Mouse (Mus musculus): ENCODE data around the gene Rtf1. TPM values are rescaled to one million over a fixed set of nuclear protein-coding genes. Genes with fewer than 3 reads are reported as not detected.
A peak's percentile ranks its signal among the peaks of the same experiment; 100 is the strongest.
"Not testable (repeated sequence)": the region's sequence is repeated elsewhere in the genome, so short reads cannot be mapped to it uniquely, and the experiment has no call there.

The Rtf1 gene
- 21.0 and 23.9 TPM in 2 replicates for polyA plus RNA-seq (2015; fragmentation: Nextera tagmentation; extraction: Ambion mirVana)

DNA sequence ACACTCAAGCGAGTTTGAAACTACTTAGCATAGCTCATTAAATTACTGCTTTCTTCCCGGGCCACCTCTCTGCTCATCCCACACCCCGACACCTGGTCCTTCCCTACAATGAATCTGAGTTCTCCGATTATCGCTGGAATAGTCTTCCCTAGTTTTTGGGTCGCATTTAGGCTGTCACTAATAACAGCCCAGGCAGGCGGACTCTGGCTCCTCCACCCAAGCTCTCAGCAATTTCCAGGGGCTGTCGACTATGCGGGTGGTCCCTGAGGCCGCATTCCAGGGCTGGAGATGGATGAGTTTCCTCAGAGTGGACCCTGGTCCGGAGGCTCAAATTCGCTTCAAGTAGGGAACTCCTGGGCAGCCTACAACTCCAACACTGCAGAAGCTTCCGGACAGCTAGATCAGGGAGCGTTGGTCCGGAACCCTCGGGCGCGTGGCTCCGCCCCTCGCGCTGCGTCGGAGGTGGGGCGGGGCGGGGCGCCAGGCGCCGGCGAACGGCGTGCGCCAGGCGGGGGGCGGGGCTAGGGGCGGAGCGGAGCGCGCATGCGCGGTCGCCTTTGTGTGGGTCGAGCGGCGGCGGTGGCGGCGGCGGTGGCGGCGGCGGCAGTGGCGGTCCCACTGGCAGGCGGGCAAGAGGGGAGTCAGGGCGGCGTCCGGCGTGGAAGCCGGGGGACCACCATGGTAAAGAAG lies at the start of gene Rtf1:
Rtf1 (plus strand) TSS at position 544 of the 690 bp plus-strand sequence.
- H3K9ac ChIP-seq (ENCODE audit: low read length), result peak within 1 kb of the TSS; percentile 99
- H3K27me3 ChIP-seq (ENCODE audit: control insufficient read depth, insufficient read depth, low read length), result no peaks in the 10 kb centered on the region
- WGBS, result under 1% methylated on average over 58 of the region's 58 CpGs
- H3K9me3 ChIP-seq (replicated peaks; ENCODE audit: control insufficient read depth, low read length), result no peaks in the 10 kb centered on the region
- H3K4me1 ChIP-seq (ENCODE audit: control insufficient read depth, insufficient read depth, low read length), result peaks cover 9% of the 10 kb centered on the region
- peak within 1 kb of the TSS; percentile 81 for H3K4me2 ChIP-seq (ENCODE audit: low read depth, low read length)
- peak within 1 kb of the TSS; percentile 97 for H3K4me3 ChIP-seq (ENCODE audit: low read length)
- no peaks in the 10 kb centered on the region for H3K36me3 ChIP-seq (ENCODE audit: control insufficient read depth, insufficient read depth)
- ATAC-seq (replicated peaks; ENCODE audit: extremely low read depth, insufficient read depth, low FRiP score), result peak; percentile 97
- H3K27ac ChIP-seq (ENCODE audit: low read length), result peak within 1 kb of the TSS; percentile 93

DNA sequence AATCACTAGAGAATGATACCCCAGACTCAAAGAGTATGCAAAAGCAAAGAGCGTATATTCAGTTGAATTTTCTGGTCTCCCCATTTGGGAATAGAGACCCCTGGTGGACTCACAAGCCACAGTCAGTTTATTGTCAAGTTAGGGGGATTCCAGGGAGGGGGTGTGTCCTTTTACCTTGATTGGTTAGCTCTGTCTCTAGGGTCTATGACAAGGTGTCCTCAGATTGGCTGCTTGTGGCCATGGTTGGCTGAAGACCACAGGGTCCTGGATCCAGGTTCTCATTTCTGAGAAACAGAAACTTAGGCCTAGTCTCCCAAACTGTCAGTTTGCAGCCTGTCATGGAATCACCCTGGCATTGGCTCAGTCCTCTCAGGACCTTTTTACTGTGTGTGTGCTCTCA lies 38.1 kb upstream of the Rtf1 start:
- Histone ChIP-seq H3K9me3 (replicated peaks; ENCODE audit: control insufficient read depth, low read length) (no peaks in the 10 kb centered on the region), H3K4me1 (ENCODE audit: control insufficient read depth, insufficient read depth, low read length) (no peaks in the 10 kb centered on the region), H3K27me3 (ENCODE audit: control insufficient read depth, insufficient read depth, low read length) (no peaks in the 10 kb centered on the region), H3K4me2 (ENCODE audit: low read depth, low read length) (no peak overlapping the region), H3K9ac (ENCODE audit: low read length) (no peak overlapping the region), H3K4me3 (ENCODE audit: low read length) (no peak overlapping the region), H3K36me3 (ENCODE audit: control insufficient read depth, insufficient read depth) (peaks cover 55% of the 10 kb centered on the region), H3K27ac (ENCODE audit: low read length) (no peak overlapping the region)
- WGBS, result 86% methylated on average over 1 of the region's 1 CpGs
- ATAC-seq (replicated peaks; ENCODE audit: extremely low read depth, insufficient read depth, low FRiP score), result no peak

DNA sequence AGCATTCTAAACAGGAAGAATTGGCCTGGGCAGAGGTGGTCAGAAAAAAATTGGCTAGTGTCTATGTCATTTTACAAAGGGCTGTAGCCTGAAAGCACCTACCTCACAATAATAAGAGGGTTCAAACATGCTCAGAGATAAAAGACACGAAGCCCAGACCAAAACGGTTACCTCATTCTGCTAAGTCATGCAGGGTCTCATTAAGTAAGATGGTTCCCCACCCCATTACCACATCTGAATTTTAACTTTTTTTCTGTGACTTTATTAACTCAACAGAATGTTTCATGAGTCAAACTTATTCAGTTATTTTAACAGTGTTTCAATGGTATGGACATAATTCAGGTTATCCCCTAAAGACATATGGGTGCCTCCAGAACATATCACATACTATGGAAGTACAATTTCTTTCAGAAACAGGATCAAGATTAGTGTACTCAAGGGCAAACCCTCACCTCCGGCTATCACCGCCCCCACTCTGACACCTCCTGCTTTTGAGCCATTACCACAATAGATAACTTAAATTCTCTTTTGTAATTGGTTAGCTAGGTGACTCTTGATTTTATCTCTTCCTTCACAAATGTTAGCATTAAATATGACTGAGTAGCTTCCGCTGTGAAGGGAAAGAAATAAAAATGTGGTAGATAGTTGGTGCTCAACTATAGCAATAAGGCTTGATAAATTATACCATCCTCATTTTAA lies 33.5 kb upstream of the Rtf1 start:
- H3K9me3 ChIP-seq (replicated peaks; ENCODE audit: control insufficient read depth, low read length), result no peaks in the 10 kb centered on the region
- no peaks in the 10 kb centered on the region for H3K27me3 ChIP-seq (ENCODE audit: control insufficient read depth, insufficient read depth, low read length)
- H3K4me1 ChIP-seq (ENCODE audit: control insufficient read depth, insufficient read depth, low read length), result no peaks in the 10 kb centered on the region
- no peak overlapping the region for H3K4me2 ChIP-seq (ENCODE audit: low read depth, low read length)
- H3K36me3 ChIP-seq (ENCODE audit: control insufficient read depth, insufficient read depth), result peaks cover 42% of the 10 kb centered on the region
- no peak overlapping the region for H3K4me3 ChIP-seq (ENCODE audit: low read length)
- 94% methylated on average over 5 of the region's 5 CpGs for WGBS
- no peak overlapping the region for H3K9ac ChIP-seq (ENCODE audit: low read length)
- no peak for ATAC-seq (replicated peaks; ENCODE audit: extremely low read depth, insufficient read depth, low FRiP score)
- H3K27ac ChIP-seq (ENCODE audit: low read length), result no peak overlapping the region

DNA sequence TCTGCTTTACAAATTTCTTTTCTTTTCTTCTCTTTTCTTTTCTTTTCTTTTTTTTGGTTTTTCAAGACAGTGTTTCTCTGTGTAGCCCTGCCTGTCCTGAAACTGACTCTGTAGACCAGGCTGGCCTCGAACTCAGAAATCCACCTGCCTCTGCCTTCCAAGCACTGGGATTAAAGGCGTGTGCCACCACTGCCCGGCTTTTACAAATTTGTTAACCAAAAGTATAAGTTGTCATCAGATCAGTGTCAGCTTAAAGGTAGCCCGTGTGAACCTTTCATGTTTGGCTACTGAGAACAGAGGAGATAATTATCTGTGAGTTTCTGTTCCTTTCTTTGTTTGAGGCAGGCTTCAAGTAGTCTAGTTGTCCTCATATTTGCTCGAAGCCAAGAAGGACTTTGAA lies 30.6 kb upstream of the Rtf1 start:
- Histone ChIP-seq H3K4me3 (ENCODE audit: low read length) (no peak overlapping the region), H3K27me3 (ENCODE audit: control insufficient read depth, insufficient read depth, low read length) (no peaks in the 10 kb centered on the region), H3K4me2 (ENCODE audit: low read depth, low read length) (no peak overlapping the region), H3K36me3 (ENCODE audit: control insufficient read depth, insufficient read depth) (peaks cover 51% of the 10 kb centered on the region), H3K9me3 (replicated peaks; ENCODE audit: control insufficient read depth, low read length) (no peaks in the 10 kb centered on the region), H3K27ac (ENCODE audit: low read length) (no peak overlapping the region), H3K4me1 (ENCODE audit: control insufficient read depth, insufficient read depth, low read length) (no peaks in the 10 kb centered on the region), H3K9ac (ENCODE audit: low read length) (no peak overlapping the region)
- 89% methylated on average over 5 of the region's 5 CpGs for WGBS
- ATAC-seq (replicated peaks; ENCODE audit: extremely low read depth, insufficient read depth, low FRiP score), result no peak

DNA sequence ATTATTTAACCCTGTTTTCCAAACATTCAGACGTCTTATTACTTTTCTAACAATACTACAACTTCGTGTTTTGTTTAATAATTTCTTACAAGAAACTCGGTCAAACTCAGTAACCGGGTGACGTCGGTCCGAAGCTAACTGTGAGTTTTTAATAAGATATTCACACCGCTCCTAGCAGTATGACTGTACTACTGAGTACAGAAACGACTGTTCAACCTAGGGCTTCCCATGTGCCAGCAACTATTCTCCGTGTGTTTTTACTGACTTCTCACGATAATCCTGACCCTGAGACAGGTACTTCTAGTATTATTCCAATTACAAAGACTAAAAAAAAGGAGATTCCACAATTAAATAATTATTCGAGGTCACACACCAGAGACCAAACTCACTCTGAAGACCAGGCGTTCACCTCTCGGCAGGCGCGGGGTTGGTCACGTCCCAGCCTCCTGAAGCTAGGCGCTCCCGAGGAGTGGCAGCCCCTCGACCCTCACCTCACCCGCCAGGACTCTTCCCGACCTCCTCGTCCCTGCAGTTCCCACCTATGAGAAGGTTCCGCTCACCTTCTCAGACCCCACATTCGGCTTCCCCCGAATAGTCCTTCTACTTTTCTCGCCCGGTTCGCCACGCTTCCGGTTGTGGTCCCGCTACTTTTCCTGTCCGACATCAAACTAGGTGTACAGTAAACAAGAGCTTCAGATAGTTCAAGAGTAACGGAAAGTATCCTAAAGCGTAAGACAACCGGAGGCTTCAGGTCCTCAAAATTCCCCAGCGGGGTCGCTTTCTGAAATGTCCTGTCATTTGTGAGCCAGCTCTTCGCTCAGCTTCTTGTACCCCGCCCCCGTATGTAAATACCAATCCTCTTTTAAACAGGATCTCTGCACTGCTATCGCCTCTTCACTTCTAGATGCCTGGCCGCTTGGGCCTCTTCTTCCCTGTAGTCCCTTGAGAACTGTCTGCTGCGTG lies 12.4 kb upstream of the Rtf1 start, which contains the start of gene Ndufaf1:
Ndufaf1 (minus strand) TSS at position 608 of the 963 bp plus-strand sequence.
- Histone ChIP-seq H3K27ac (ENCODE audit: low read length) (peak within 1 kb of the TSS; percentile 70), H3K9me3 (replicated peaks; ENCODE audit: control insufficient read depth, low read length) (no peaks in the 10 kb centered on the region), H3K4me3 (ENCODE audit: low read length) (peak within 1 kb of the TSS; percentile 92), H3K36me3 (ENCODE audit: control insufficient read depth, insufficient read depth) (peaks cover 16% of the 10 kb centered on the region), H3K4me2 (ENCODE audit: low read depth, low read length) (peak within 1 kb of the TSS; percentile 87), H3K4me1 (ENCODE audit: control insufficient read depth, insufficient read depth, low read length) (peaks cover 8% of the 10 kb centered on the region), H3K27me3 (ENCODE audit: control insufficient read depth, insufficient read depth, low read length) (no peaks in the 10 kb centered on the region), H3K9ac (ENCODE audit: low read length) (peak within 1 kb of the TSS; percentile 95)
- WGBS, result under 1% methylated on average over 44 of the region's 44 CpGs
- ATAC-seq (replicated peaks; ENCODE audit: extremely low read depth, insufficient read depth, low FRiP score), result peak; percentile 76

DNA sequence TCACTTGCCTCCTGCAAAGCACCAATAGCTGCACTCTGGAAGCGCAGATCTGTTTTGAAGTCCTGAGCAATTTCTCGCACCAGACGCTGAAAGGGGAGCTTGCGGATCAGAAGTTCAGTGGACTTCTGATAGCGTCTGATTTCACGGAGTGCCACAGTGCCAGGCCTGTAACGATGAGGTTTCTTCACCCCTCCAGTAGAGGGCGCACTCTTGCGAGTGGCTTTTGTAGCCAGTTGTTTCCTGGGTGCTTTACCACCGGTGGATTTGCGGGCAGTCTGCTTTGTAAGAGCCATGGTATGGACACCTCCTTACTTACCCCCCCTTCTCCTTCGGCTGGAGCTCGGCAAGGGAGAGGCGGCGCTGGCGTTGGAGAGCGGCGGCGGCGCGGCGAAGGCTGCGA lies 9.1 kb upstream of the Rtf1 start:
- not testable (repeated sequence) for H3K4me1 ChIP-seq (ENCODE audit: control insufficient read depth, insufficient read depth, low read length); H3K4me3 ChIP-seq (ENCODE audit: low read length); ATAC-seq (replicated peaks; ENCODE audit: extremely low read depth, insufficient read depth, low FRiP score); H3K4me2 ChIP-seq (ENCODE audit: low read depth, low read length); H3K9ac ChIP-seq (ENCODE audit: low read length); H3K9me3 ChIP-seq (replicated peaks; ENCODE audit: control insufficient read depth, low read length); H3K36me3 ChIP-seq (ENCODE audit: control insufficient read depth, insufficient read depth); H3K27me3 ChIP-seq (ENCODE audit: control insufficient read depth, insufficient read depth, low read length); H3K27ac ChIP-seq (ENCODE audit: low read length)
- WGBS, result 71% methylated on average over 21 of the region's 23 CpGs

DNA sequence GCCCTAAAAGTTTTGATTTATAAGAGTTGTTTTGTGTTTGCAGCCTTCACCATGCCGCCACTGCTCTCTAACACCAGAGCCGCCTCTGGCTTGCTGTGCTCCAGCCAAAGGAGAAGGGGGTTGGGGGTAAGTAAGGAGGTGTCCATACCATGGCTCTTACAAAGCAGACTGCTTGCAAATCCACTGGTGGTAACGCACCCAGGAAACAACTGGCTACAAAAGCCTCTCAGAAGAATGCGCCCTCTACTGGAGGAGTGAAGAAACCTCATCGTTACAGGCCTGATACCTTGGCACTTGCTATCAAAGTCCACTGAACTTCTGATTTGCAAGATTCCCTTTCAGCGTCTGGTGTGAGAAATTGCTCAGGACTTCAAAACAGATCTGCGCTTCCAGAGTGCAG lies 5.9 kb upstream of the Rtf1 start:
- Histone ChIP-seq H3K4me2 (ENCODE audit: low read depth, low read length) (no peak overlapping the region), H3K27me3 (ENCODE audit: control insufficient read depth, insufficient read depth, low read length) (no peaks in the 10 kb centered on the region), H3K4me3 (ENCODE audit: low read length) (no peak overlapping the region), H3K4me1 (ENCODE audit: control insufficient read depth, insufficient read depth, low read length) (no peaks in the 10 kb centered on the region), H3K9ac (ENCODE audit: low read length) (no peak overlapping the region), H3K27ac (ENCODE audit: low read length) (no peak overlapping the region), H3K36me3 (ENCODE audit: control insufficient read depth, insufficient read depth) (no peaks in the 10 kb centered on the region), H3K9me3 (replicated peaks; ENCODE audit: control insufficient read depth, low read length) (no peaks in the 10 kb centered on the region)
- no peak for ATAC-seq (replicated peaks; ENCODE audit: extremely low read depth, insufficient read depth, low FRiP score)
- 15% methylated on average over 7 of the region's 7 CpGs for WGBS

DNA sequence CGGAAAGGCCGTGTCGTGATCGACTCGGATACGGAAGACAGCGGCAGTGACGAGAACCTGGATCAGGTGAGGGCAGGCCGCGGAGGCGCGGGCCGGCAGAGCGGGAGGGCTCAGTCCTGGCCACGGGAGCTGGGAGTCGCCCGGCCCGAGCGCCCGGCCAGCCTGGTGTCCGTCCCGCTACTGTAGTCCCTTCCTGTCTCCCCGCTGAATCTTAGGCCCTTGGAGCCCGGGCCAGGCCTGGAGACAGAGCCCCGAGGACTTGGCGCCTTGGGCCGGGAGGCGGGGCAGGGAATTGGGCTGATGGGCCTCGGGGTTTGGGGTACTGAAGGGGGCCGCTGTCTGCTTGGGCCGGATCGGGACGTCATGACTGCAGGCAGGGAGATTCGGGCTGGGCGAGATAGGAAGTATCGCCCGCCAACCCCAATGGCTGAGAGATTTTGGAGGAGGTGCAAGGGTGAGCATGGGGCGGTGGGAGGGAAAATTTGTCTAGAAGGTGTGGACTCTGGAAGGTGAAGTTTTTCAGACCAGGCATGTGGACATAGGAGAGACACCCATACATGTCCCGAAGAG lies 432 bp downstream of the Rtf1 start:
- peak overlapping the region; percentile 79 for H3K27ac ChIP-seq (ENCODE audit: low read length)
- peak; percentile 79 for ATAC-seq (replicated peaks; ENCODE audit: extremely low read depth, insufficient read depth, low FRiP score)
- H3K36me3 ChIP-seq (ENCODE audit: control insufficient read depth, insufficient read depth), result no peaks in the 10 kb centered on the region
- H3K27me3 ChIP-seq (ENCODE audit: control insufficient read depth, insufficient read depth, low read length), result no peaks in the 10 kb centered on the region
- peak overlapping the region; percentile 97 for H3K4me3 ChIP-seq (ENCODE audit: low read length)
- peak overlapping the region; percentile 81 for H3K4me2 ChIP-seq (ENCODE audit: low read depth, low read length)
- peak overlapping the region; percentile 99 for H3K9ac ChIP-seq (ENCODE audit: low read length)
- no peaks in the 10 kb centered on the region for H3K9me3 ChIP-seq (replicated peaks; ENCODE audit: control insufficient read depth, low read length)
- peaks cover 9% of the 10 kb centered on the region for H3K4me1 ChIP-seq (ENCODE audit: control insufficient read depth, insufficient read depth, low read length)
- 0% methylated on average over 39 of the region's 39 CpGs for WGBS
